Mouse (Mus musculus) sigmoid colon, adult 10 weeks (tissue): Measurements from ENCODE around the gene Per3. TPM values are rescaled to one million over a fixed set of nuclear protein-coding genes. Genes with fewer than 3 reads are reported as not detected.

Experiments
- polyA plus RNA-seq: library from polyadenylated mRNA; stranded (reverse); fragments of 350-450 nt; fragmentation: Illumina TruSeq; extraction: RNeasy Lipid Tissue Mini Kit (QIAGEN cat#74804); gene quantifications from one replicate; pipeline ENCODE4 v1.2.3, GENCODE M21; 2014; ENCODE audit warnings: low read depth, low replicate concordance

Gene Per3
- polyA plus RNA-seq, result 10.5 TPM

DNA sequence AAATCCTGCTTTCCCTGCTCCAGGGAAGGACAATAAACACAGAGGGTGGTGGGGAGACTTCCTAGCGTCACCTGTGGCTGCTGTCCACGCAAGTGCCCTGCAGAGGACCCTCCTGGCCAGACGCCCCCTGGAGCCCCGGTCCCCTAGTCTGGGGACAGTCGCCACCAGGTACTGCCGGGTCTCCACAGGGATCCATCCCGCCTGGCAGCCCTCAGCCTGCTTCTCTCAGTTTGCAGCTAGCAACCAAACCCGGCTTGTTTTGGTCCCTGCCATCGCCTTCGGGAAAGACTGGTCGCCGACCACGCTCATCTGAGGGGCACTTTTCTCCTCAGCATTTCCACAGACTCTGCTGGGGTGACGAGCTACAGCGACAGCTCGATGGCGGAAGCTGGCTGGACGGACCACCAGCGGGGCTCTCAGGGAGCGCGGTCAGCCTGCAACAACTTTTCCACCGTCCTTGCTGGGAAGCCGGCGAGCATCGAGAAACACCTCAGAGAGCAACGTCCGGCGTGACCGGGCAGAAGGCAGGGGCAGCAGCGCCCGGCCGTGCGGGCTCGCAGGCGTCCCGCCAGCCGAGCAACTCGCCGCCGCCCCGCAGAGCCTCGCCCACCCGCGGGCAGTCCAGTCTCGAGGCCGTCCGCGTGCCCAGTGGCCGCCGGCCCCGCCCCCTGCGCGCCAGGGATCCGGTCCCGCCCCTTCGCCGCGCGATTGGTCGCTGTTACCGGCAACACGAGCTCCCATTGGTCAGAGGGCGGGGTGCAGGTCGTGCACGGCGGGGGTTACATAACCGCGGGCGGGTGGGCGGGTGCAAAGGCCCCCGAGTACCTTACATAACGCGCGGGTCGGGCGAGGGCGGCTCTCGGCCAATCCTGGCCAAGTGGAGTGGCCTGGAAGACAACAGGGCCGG, at the start of gene Per3:
TSS of gene Per3 (minus strand) at position 629 of the 907 bp plus-strand sequence.

DNA sequence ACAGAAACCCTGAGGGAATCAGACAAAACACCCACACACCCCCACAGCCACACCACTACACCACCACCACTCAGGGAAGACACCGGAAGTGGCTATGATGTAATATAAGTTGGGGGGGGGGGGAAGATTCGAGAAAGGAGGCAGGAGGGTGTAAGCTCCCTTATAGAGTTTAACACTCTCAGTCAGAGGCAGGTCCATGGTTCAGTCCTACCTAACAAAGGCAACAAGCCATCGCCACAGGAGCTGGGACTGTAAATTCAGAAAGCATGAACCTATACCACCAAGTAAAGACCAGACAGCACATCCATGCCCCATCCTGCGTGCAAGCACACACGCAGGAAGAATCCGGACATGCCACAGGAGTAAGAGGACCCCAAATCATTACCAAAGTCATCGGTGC, 44.8 kb upstream of the Per3 start, which contains the start of gene Gm13090:
TSS of gene Gm13090 (plus strand) at position 301 of the 400 bp plus-strand sequence.

DNA sequence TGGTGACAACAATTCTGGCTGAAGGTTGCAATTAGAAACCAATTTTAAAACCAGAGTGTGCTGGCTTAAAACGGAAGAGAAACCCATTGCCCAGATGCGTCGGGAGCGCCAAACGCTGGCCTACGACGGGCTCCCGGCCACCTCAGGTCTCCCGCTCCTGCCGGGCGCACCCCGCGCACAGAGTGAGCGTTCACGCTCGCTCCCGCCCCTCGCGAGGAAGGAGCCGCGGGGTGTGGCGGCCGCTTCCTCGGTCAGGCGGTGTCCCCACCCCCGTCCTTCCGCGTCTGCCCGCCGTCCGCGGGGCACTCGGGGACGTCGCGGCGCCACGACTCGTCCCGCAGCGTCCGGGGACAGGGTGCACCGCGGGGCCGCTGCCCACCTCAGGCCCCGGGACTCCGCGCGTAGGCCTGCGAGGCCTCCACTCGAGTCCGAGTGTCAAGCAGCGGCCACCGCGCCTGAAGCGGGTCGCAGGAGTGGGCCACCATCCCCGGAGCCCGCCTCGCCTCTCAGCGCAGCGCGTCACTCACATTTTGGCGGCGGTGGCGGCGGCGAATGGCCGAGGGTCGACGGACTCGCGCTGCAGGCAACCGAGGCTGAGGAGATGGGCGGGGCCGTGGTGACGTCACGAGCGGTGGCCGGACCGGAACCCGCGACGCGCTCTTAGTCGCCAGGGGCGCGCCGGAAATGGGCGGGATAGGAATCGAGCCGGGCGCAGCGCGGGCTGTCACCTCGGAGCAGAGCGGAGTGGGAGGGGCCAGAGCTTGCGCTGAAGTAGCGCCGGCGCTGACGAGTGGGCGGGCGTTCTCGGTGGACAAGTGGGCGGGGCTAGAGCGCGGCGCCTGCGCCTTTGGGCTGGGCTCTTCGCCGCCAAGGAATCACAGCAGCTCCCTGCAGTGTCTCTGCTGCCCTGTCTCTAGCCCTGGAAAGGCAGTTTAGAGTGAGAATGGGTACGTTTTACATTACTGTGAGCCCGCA, 13.2 kb upstream of the Per3 start, which contains the start of gene Vamp3:
TSS of gene Vamp3 (minus strand) at position 617 of the 975 bp plus-strand sequence.

DNA sequence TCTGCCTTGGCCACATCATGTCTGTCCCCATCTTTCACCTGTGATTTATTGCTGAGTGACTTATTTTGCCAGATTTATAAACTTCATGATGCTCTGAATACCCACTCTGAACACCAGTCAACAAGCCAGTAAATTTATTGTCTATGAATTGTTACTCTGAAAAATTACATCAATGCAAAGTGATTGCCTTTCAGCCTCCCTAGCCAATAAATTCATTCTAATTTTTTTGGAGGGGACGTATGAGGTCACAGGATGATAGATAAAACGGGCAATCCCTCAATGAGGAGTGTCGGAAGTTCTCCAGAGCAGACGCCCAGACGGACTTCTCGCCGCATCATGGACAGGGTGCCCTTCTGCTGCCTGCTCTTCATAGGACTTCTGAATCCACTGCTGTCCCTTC, 47.7 kb downstream of the Per3 start, which contains the start of gene Uts2:
TSS of gene Uts2 (plus strand) at position 301 of the 400 bp plus-strand sequence.

Other genes starting within 250 kb of the Per3 start
- 104 TPM for gene Errfi1, start 190.7 kb downstream of the Per3 start, polyA plus RNA-seq
- 10.4 TPM for gene Park7, start 130.2 kb downstream of the Per3 start, polyA plus RNA-seq
- 0.63 TPM for gene Tnfrsf9, start 130.1 kb downstream of the Per3 start, polyA plus RNA-seq
- gene Uts2, start 47.6 kb downstream of the Per3 start, polyA plus RNA-seq, result not detected
- gene Vamp3, start 13.3 kb upstream of the Per3 start, polyA plus RNA-seq, result 230 TPM
- gene Gm13090, start 44.9 kb upstream of the Per3 start, polyA plus RNA-seq, result not detected